Mouse (Mus musculus): ENCODE results near the gene Rnf220.

DNA sequence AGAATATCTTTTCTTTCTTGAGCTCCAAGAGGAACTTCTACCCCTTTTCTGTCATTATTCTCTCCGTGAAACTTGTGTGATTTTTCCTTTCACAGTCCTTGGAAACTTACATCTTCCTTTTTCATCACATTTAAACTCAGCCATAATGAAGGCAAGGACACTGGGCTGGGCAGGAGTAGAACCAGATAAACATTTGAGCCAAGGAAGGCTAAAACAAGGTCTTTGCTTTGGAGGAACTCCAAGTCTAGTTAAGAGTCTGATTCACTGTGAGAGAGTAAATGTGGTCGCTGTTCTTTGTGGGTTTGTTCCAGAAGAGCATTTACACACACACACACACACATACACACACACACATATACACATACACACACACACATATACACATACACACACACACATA, 205.2 kb downstream of the Rnf220 start:
- TF ChIP-seq GATA1 (IDR thresholded peaks at IDR 0.05; ENCODE audit: borderline replicate concordance, low read length) (no peak), FLI1 (IDR thresholded peaks at IDR 0.05; ENCODE audit: low read length) (no peak)

All from megakaryocyte, embryonic 14.5 days (primary cell).